Mouse (Mus musculus): ENCODE measurements at regions not wholly inside any gene's neighbourhood (a gene's known extent, or its start where the extent isn't known, plus 50 kb on each side); places are given as distances from the start of the nearest gene placed in this dataset.

DNA sequence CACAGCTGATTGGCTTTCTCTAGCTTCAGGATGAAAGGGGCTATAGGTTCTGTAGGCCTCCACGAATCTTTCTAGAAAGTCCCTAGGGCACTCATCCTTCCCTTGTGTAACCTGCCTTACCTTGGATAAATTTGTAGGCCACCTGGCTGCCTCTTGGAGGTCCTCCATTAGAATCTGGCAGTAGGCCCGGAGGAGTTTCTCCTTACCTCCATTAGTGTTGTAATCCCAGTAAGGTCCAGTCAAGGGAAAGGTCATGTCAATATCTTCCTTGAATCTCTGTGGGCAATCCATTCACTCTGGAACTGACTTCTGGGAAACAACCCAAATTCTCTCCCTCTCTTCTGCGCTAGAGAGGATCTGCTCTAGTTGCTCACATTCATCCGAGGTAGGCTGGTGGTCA lies 616.1 kb upstream of the Arrdc3 start:
- no peak overlapping the region for H3K9ac ChIP-seq (ENCODE audit: low read depth, low read length)
- H3K4me1 ChIP-seq (ENCODE audit: control insufficient read depth, insufficient read depth, low read length): no peaks in the 10 kb centered on the region
- no peaks in the 10 kb centered on the region for H3K27me3 ChIP-seq (ENCODE audit: control insufficient read depth, insufficient read depth, low read length)
- no peaks in the 10 kb centered on the region for H3K79me2 ChIP-seq (ENCODE audit: control insufficient read depth, insufficient read depth, low read length)
- H3K36me3 ChIP-seq (ENCODE audit: control insufficient read depth, insufficient read depth, low read length): no peaks in the 10 kb centered on the region
- DNase-seq (ENCODE audit: extremely low read depth, low read depth, low spot score): peak; percentile 4
- no peak for TF ChIP-seq CTCF (IDR thresholded peaks at IDR 0.05; ENCODE audit: low read depth, low read length)
- TF ChIP-seq POLR2A (IDR thresholded peaks at IDR 0.05; ENCODE audit: extremely low read depth, insufficient read depth, low read length): no peak
- H3K4me3 ChIP-seq (ENCODE audit: insufficient read depth, low read depth, low read length): no peak overlapping the region
- no peak overlapping the region for H3K27ac ChIP-seq (replicated peaks; ENCODE audit: insufficient read depth, low read depth, low read length)
- WGBS: 74% methylated on average over 4 of the region's 4 CpGs

DNA sequence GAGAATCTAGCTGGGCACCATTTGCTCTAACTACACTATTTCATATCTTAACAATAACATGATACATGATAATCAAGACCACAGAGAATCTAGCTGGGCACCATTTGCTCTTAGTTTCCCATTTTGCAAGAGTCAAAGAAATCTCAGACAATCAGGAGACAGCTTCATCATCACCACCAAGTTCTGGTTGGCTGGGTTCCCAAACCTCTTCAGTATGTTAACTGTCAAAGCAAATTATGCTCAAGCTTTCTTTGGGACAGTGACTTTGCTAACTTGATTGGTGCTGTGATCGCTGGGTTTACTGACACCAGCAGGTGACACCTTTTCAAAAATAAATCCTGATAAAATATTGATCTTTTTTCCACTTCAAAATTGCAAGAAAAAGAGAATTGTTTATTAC lies 609.2 kb upstream of the Arrdc3 start:
- 80% methylated on average over 1 of the region's 1 CpGs for WGBS
- H3K4me1 ChIP-seq (ENCODE audit: control insufficient read depth, insufficient read depth, low read length): no peaks in the 10 kb centered on the region
- no peak for DNase-seq (ENCODE audit: extremely low read depth, low read depth, low spot score)

GRCm38 (mm10) chr13:80291744-80292515 lies 591.3 kb upstream of the Arrdc3 start:
- DNase-seq (ENCODE audit: extremely low read depth, low read depth, low spot score): no peak
- Histone ChIP-seq H3K9ac (ENCODE audit: low read depth, low read length) (no peak overlapping the region), H3K27ac (replicated peaks; ENCODE audit: insufficient read depth, low read depth, low read length) (no peak overlapping the region), H3K36me3 (ENCODE audit: control insufficient read depth, insufficient read depth, low read length) (no peaks in the 10 kb centered on the region), H3K27me3 (ENCODE audit: control insufficient read depth, insufficient read depth, low read length) (no peaks in the 10 kb centered on the region), H3K79me2 (ENCODE audit: control insufficient read depth, insufficient read depth, low read length) (no peaks in the 10 kb centered on the region), H3K4me1 (ENCODE audit: control insufficient read depth, insufficient read depth, low read length) (no peaks in the 10 kb centered on the region), H3K4me3 (ENCODE audit: insufficient read depth, low read depth, low read length) (no peak overlapping the region)
- WGBS: 41% methylated on average over 2 of the region's 2 CpGs
- TF ChIP-seq POLR2A (IDR thresholded peaks at IDR 0.05; ENCODE audit: extremely low read depth, insufficient read depth, low read length) (no peak), CTCF (IDR thresholded peaks at IDR 0.05; ENCODE audit: low read depth, low read length) (no peak)

More for the DNA sequence above, 609.2 kb upstream of the Arrdc3 start:
- Histone ChIP-seq H3K27ac (replicated peaks; ENCODE audit: insufficient read depth, low read depth, low read length) (no peak overlapping the region), H3K36me3 (ENCODE audit: control insufficient read depth, insufficient read depth, low read length) (no peaks in the 10 kb centered on the region), H3K27me3 (ENCODE audit: control insufficient read depth, insufficient read depth, low read length) (no peaks in the 10 kb centered on the region), H3K79me2 (ENCODE audit: control insufficient read depth, insufficient read depth, low read length) (no peaks in the 10 kb centered on the region), H3K9ac (ENCODE audit: low read depth, low read length) (no peak overlapping the region), H3K4me3 (ENCODE audit: insufficient read depth, low read depth, low read length) (no peak overlapping the region)
- TF ChIP-seq CTCF (IDR thresholded peaks at IDR 0.05; ENCODE audit: low read depth, low read length) (no peak), POLR2A (IDR thresholded peaks at IDR 0.05; ENCODE audit: extremely low read depth, insufficient read depth, low read length) (no peak)

- DNase-seq (ENCODE audit: extremely low read depth, low read depth, low spot score): peak; percentile 0
- no peak overlapping the region for H3K9ac ChIP-seq (ENCODE audit: low read depth, low read length)
- no peak overlapping the region for H3K27ac ChIP-seq (replicated peaks; ENCODE audit: insufficient read depth, low read depth, low read length)
- no peaks in the 10 kb centered on the region for H3K79me2 ChIP-seq (ENCODE audit: control insufficient read depth, insufficient read depth, low read length)
- no peaks in the 10 kb centered on the region for H3K4me1 ChIP-seq (ENCODE audit: control insufficient read depth, insufficient read depth, low read length)
- H3K27me3 ChIP-seq (ENCODE audit: control insufficient read depth, insufficient read depth, low read length): no peaks in the 10 kb centered on the region
- TF ChIP-seq CTCF (IDR thresholded peaks at IDR 0.05; ENCODE audit: low read depth, low read length) (no peak), POLR2A (IDR thresholded peaks at IDR 0.05; ENCODE audit: extremely low read depth, insufficient read depth, low read length) (no peak)
- 9% methylated on average over 1 of the region's 1 CpGs for WGBS
- no peaks in the 10 kb centered on the region for H3K36me3 ChIP-seq (ENCODE audit: control insufficient read depth, insufficient read depth, low read length)
- H3K4me3 ChIP-seq (ENCODE audit: insufficient read depth, low read depth, low read length): no peak overlapping the region
Observed at GRCm38 (mm10) chr13:80295723-80296122, 587.5 kb upstream of the Arrdc3 start.

DNA sequence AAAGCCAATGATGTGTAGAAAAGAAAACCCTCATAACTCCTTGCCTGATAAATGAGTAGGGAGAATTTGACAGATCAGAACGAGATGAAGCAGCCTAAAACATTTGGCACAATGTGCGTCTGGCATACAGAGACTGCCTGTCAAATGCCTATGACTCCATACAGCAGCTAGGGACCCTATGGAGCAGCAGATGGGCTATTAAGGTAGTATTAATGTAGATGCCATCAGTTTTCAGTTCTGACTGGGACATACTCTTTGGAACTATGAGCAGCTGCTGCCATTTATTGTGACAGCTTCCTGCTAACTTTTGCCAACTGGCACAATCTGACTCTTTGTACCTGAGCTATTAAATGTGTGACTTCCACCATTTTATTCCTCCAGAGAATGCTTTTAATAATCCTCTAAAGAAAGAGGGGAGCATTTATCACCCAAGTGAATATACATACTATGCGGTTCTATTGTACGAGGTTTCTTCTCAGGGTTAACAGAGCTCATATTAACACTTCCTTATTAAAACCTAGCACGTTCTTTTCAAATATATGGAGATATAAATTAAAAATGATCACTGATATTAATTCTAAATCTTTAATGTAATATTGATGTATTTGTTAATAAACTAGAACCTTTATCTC lies 549.0 kb upstream of the Arrdc3 start:
- Histone ChIP-seq H3K36me3 (ENCODE audit: control insufficient read depth, insufficient read depth, low read length) (no peaks in the 10 kb centered on the region), H3K79me2 (ENCODE audit: control insufficient read depth, insufficient read depth, low read length) (no peaks in the 10 kb centered on the region), H3K4me1 (ENCODE audit: control insufficient read depth, insufficient read depth, low read length) (no peaks in the 10 kb centered on the region), H3K27me3 (ENCODE audit: control insufficient read depth, insufficient read depth, low read length) (no peaks in the 10 kb centered on the region), H3K27ac (replicated peaks; ENCODE audit: insufficient read depth, low read depth, low read length) (no peak overlapping the region), H3K4me3 (ENCODE audit: insufficient read depth, low read depth, low read length) (no peak overlapping the region), H3K9ac (ENCODE audit: low read depth, low read length) (no peak overlapping the region)
- TF ChIP-seq CTCF (IDR thresholded peaks at IDR 0.05; ENCODE audit: low read depth, low read length): no peak
- TF ChIP-seq POLR2A (IDR thresholded peaks at IDR 0.05; ENCODE audit: extremely low read depth, insufficient read depth, low read length): no peak
- DNase-seq (ENCODE audit: extremely low read depth, low read depth, low spot score): no peak
- WGBS: 79% methylated on average over 5 of the region's 5 CpGs
